Mouse (Mus musculus): Measurements from ENCODE around the gene Rnf38. TPM values are rescaled to one million over a fixed set of nuclear protein-coding genes. Genes with fewer than 3 reads are reported as not detected.

Rnf38 gene
- polyA plus RNA-seq, 1 experiment from 2014 or later, result 53.9 TPM

DNA sequence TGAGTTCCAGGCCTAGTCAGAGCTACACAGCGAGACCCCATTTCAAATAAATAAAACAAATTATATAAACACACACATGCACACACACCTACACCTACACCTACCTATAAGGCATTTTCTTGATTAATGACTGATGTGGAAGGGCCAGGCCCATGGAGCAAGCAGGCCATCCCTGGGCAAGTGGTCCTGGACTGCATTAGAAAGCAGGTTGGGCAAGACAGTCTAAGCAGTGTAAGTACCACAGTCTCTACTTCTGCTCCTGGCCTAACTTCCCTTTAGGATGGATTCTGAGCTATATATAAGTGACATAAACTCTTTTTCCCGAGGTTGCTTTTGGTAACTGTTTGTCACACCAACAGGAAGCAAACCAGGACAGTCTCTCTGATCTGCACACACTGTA lies 70.6 kb downstream of the Rnf38 start:
- Histone ChIP-seq H3K9me3 (no peaks in the 10 kb centered on the region), H3K4me2 (replicated peaks) (no peak overlapping the region), H3K27me3 (replicated peaks) (no peaks in the 10 kb centered on the region), H3K36me3 (peaks cover 4% of the 10 kb centered on the region; the same call in 1 of the 2 replicates), H3K4me3 (no peak overlapping the region), H3K9ac (no peak overlapping the region), H3K27ac (no peak overlapping the region), H3K4me1 (peaks cover 44% of the 10 kb centered on the region)
- no peak for ATAC-seq (ENCODE audit: low FRiP score, low read depth)
- 75% methylated on average over 2 of the region's 2 CpGs for WGBS

DNA sequence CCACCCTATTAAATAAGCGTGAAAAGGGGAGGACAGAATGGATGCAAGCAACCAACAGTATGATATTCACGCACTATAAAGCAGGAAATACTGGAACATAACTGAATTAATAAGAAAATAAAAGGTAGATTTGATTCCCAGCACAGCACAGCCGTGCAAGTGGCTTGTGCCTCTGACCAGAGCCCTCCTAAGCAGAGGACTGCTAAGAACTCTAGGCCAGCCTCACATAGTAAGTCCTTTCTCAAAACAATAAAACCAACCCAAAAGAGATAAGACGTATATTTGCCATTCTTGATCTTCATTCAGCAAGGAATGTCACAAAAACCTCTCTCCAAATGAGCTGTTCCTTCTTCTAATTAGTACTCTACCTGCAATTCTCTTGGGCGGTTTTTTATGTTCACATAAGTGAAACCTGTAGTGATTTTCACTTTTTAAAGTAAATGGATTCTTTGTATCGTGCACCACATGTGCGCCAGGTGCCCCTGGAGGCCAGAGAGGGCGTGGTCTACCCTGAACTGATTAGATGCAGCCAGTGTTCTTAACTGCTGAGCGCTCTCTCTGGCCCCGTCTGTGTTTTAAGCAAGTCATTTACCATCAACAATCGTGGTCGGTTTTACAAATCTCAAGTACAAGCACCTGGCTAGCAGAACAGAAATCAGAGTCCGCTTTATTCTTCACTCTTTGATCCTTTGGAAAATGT lies 72.4 kb downstream of the Rnf38 start:
- Histone ChIP-seq H3K27me3 (replicated peaks) (no peaks in the 10 kb centered on the region), H3K9me3 (no peaks in the 10 kb centered on the region), H3K9ac (no peak overlapping the region), H3K36me3 (peaks cover 7% of the 10 kb centered on the region; the same call in 1 of the 2 replicates), H3K4me2 (replicated peaks) (no peak overlapping the region), H3K27ac (no peak overlapping the region), H3K4me3 (no peak overlapping the region), H3K4me1 (peaks cover 41% of the 10 kb centered on the region)
- ATAC-seq (ENCODE audit: low FRiP score, low read depth), result no peak
- 64% methylated on average over 13 of the region's 13 CpGs for WGBS

GRCm38 (mm10) chr4:44159839-44160238 lies 73.8 kb downstream of the Rnf38 start:
- Histone ChIP-seq H3K9me3 (no peaks in the 10 kb centered on the region), H3K4me3 (no peak overlapping the region), H3K27me3 (replicated peaks) (no peaks in the 10 kb centered on the region), H3K36me3 (peaks cover 7% of the 10 kb centered on the region; the same call in 1 of the 2 replicates), H3K9ac (no peak overlapping the region), H3K27ac (no peak overlapping the region), H3K4me2 (replicated peaks) (no peak overlapping the region), H3K4me1 (peaks cover 29% of the 10 kb centered on the region)
- no peak for ATAC-seq (ENCODE audit: low FRiP score, low read depth)
- 88% methylated on average over 8 of the region's 8 CpGs for WGBS

DNA sequence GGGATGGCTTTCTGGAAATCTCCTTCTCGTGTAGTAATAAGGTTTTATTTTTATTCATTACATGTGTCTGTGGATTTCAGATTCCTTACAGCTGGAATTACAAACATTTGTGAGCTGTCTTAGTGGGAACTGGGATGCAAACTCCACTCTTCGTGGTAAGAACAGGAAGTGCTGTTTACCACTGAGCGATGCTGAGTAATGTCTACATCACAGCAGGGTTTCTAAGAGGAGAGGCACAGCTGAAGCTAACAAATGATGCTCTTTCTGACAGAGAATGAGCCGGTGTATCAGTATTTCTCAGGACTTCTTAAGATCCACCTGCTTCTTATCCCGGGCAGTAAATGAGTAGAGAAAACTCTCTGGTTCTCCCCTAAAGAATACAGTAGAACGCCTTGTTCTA lies 77.1 kb downstream of the Rnf38 start:
- no peak overlapping the region for H3K9ac ChIP-seq
- no peaks in the 10 kb centered on the region for H3K27me3 ChIP-seq (replicated peaks)
- peaks cover 13% of the 10 kb centered on the region for H3K36me3 ChIP-seq
- H3K4me1 ChIP-seq, result peaks cover 7% of the 10 kb centered on the region; the same call in 1 of the 2 replicates
- 73% methylated on average over 6 of the region's 6 CpGs for WGBS
- H3K4me3 ChIP-seq, result no peak overlapping the region
- H3K27ac ChIP-seq, result no peak overlapping the region
- no peak overlapping the region for H3K4me2 ChIP-seq (replicated peaks)
- no peaks in the 10 kb centered on the region for H3K9me3 ChIP-seq
- ATAC-seq (ENCODE audit: low FRiP score, low read depth), result no peak

DNA sequence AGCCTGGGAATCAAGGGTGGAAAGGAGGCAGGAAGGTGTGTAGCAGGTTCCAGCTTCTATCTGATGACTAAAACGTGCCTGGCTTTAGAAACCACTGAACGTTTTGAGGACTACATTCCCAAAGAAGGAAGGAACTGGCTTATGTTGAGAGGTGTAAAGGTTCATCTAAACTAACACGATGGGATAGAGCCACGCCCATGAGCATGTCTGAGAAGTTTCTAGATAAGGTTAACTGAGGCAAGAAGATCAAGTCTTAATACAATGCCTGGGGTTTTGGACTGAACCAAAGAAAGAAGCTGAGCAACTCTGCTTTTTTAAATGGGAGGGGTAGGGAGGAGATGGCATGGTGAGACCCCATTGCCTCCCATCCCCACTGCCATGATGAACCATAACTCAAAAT lies 78.7 kb downstream of the Rnf38 start:
- no peak overlapping the region for H3K4me3 ChIP-seq
- no peak overlapping the region for H3K27ac ChIP-seq
- peaks cover 24% of the 10 kb centered on the region for H3K36me3 ChIP-seq
- H3K4me1 ChIP-seq, result no peaks in the 10 kb centered on the region
- no peak overlapping the region for H3K9ac ChIP-seq
- H3K4me2 ChIP-seq (replicated peaks), result no peak overlapping the region
- WGBS, result 91% methylated on average over 4 of the region's 4 CpGs
- no peak for ATAC-seq (ENCODE audit: low FRiP score, low read depth)
- no peaks in the 10 kb centered on the region for H3K9me3 ChIP-seq
- no peaks in the 10 kb centered on the region for H3K27me3 ChIP-seq (replicated peaks)

DNA sequence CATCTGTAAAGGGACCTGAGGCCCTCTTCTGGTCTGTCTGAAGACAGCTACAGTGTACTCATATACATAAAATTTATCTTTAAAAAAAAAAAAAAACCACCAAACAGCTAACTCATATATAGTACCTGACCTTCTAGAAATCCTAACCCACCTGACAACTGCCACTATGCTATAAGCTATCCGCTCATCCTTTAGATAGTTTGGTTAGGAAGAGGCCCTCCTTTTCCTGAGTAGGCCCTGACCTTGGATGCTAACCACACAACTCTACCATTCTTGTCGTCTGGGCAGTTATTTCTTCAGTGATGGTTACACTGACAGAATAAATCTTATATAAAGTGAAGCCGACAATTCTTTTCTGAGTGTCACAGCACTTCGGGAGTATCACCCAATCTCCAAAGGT lies 80.7 kb downstream of the Rnf38 start:
- H3K36me3 ChIP-seq, result peaks cover 32% of the 10 kb centered on the region
- no peak overlapping the region for H3K4me3 ChIP-seq
- 89% methylated on average over 4 of the region's 4 CpGs for WGBS
- no peak overlapping the region for H3K27ac ChIP-seq
- no peaks in the 10 kb centered on the region for H3K4me1 ChIP-seq
- H3K4me2 ChIP-seq (replicated peaks), result no peak overlapping the region
- ATAC-seq (ENCODE audit: low FRiP score, low read depth), result no peak
- H3K9me3 ChIP-seq, result no peaks in the 10 kb centered on the region
- no peak overlapping the region for H3K9ac ChIP-seq
- H3K27me3 ChIP-seq (replicated peaks), result no peaks in the 10 kb centered on the region

GRCm38 (mm10) chr4:44126805-44127204 lies 106.8 kb downstream of the Rnf38 start:
- Histone ChIP-seq H3K4me3 (no peak overlapping the region), H3K36me3 (peaks cover 68% of the 10 kb centered on the region), H3K27me3 (replicated peaks) (no peaks in the 10 kb centered on the region), H3K27ac (no peak overlapping the region), H3K9me3 (no peaks in the 10 kb centered on the region), H3K9ac (no peak overlapping the region), H3K4me2 (replicated peaks) (no peak overlapping the region), H3K4me1 (no peaks in the 10 kb centered on the region)
- WGBS, result 95% methylated on average over 12 of the region's 12 CpGs
- no peak for ATAC-seq (ENCODE audit: low FRiP score, low read depth)

DNA sequence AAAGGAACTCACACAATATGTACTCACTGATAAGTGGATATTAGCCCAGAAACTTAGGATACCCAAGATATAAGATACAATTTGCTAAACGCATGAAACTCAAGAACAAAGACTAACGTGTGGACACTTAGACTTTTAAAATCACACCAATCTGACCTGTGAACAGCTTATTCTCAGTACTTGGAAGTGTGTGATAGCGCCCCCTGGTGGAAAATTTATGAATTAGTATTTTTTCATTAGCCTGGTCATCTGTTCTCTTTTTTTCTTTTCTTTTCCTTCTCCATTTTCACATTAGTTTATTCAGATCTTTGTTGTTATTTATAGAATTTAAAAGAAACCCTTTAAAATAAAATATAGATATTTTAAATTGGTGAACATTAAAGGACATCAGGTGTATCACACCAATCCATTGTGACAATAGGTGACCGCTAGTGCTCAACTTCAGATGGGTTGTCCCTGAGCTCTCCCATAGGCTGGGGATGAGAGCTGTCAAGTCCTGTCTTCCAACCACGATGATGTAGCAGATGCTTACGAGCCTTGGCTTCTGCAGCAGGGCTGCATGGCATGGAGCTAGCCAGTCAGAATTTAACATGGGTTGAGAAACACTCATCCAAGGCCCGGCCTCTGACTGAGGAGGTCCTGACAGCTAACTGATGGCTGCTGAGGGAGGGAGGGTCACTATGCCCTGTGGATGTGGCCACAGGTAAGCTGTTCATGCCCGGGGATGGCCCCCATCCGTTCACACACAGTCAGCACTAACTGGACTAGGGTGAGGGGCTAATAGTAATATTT lies 114.0 kb downstream of the Rnf38 start:
- Histone ChIP-seq H3K4me2 (replicated peaks) (no peak overlapping the region), H3K36me3 (peaks cover 8% of the 10 kb centered on the region; the same call in 1 of the 2 replicates), H3K9ac (no peak overlapping the region), H3K27me3 (replicated peaks) (no peaks in the 10 kb centered on the region), H3K4me1 (no peaks in the 10 kb centered on the region), H3K9me3 (no peaks in the 10 kb centered on the region), H3K27ac (no peak overlapping the region), H3K4me3 (no peak overlapping the region)
- no peak for ATAC-seq (ENCODE audit: low FRiP score, low read depth)
- WGBS, result 54% methylated on average over 9 of the region's 9 CpGs

DNA sequence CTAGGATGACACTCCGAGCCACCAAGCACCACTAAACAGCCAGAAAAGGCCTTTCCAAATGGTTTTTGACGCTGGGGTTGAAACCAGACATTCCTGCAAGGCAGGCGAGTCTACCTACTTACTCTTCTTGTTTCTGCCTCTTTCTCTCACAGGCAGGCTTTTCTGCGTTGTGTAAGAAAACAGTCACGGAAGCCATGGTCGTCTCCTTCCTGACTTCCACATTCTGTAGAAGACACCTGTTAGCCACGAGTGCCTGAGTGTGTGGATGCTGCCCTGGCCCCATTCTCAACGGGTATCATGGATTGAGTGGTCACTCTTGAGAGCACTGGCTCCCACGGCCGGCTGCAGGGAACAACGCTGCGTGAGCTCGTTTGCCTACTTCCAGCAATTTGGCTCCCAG lies 118.5 kb downstream of the Rnf38 start:
- no peak for ATAC-seq (ENCODE audit: low FRiP score, low read depth)

DNA sequence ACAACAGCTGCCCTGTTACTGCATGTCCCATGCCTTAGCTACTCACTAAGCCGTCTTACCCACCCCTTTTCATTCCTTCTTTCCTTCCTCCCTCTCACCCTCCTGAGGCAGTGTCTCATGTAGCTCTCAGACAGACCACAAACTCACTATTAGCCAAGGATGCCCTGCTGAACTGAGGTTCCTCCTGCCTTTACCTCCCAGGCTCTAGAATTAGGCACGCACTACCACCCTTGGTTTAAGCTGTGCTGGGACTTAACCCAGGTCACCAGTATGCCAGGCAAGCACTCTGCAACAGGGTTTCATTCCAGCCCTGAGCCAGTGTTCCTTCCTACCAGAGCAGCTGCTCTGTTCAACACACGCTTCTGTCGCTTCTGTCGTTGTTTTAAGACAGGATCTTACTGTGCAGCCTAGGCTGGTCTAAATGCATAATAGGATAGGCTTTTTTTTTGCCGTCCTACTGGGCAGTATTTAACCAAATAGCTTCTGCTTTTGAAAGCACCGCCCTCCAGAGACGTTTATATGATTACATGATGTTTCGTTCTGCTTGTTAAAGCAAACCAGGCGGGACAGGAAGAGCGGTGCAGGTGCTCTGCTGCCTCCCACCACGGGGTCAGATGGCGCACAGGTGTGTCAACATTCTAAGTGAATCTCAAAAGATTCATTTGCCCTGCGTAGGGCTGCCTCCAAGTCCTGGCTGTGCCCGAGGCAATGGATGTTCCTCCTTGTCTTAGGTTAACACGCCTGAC lies 120.0 kb downstream of the Rnf38 start:
- no peak overlapping the region for H3K9ac ChIP-seq
- H3K27ac ChIP-seq, result no peak overlapping the region
- no peaks in the 10 kb centered on the region for H3K27me3 ChIP-seq (replicated peaks)
- H3K4me1 ChIP-seq, result no peaks in the 10 kb centered on the region
- H3K4me3 ChIP-seq, result no peak overlapping the region
- H3K9me3 ChIP-seq, result no peaks in the 10 kb centered on the region
- WGBS, result 47% methylated on average over 16 of the region's 16 CpGs
- H3K4me2 ChIP-seq (replicated peaks), result no peak overlapping the region
- ATAC-seq (ENCODE audit: low FRiP score, low read depth), result no peak
- no peaks in the 10 kb centered on the region for H3K36me3 ChIP-seq

More for the DNA sequence above, 118.5 kb downstream of the Rnf38 start:
- Histone ChIP-seq H3K9me3 (no peaks in the 10 kb centered on the region), H3K36me3 (no peaks in the 10 kb centered on the region), H3K4me3 (no peak overlapping the region), H3K4me1 (no peaks in the 10 kb centered on the region), H3K9ac (no peak overlapping the region), H3K4me2 (replicated peaks) (no peak overlapping the region), H3K27ac (no peak overlapping the region), H3K27me3 (replicated peaks) (no peaks in the 10 kb centered on the region)
- 87% methylated on average over 13 of the region's 13 CpGs for WGBS

DNA sequence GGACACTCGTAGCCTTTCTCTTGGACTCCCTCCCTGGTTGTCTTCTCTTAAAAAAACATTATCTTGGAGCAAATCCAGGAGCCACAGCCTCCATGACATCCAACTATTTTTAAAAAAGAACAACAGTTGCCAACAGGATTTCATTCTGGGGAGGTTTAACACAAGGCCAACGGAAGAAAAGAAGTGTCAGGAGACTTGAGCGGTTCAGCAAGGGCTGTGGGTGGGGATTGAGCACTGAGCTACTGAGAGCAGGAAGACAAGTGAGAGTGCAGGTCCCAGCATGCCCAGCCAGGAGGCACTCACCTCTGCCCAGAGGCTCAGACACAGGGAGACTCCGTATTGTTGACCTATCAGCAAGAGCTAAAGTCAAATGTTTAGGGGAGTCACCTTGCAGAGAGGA lies 120.8 kb downstream of the Rnf38 start:
- H3K4me1 ChIP-seq, result no peaks in the 10 kb centered on the region
- H3K27ac ChIP-seq, result no peak overlapping the region
- H3K4me2 ChIP-seq (replicated peaks), result no peak overlapping the region
- H3K9me3 ChIP-seq, result no peaks in the 10 kb centered on the region
- H3K27me3 ChIP-seq (replicated peaks), result no peaks in the 10 kb centered on the region
- no peaks in the 10 kb centered on the region for H3K36me3 ChIP-seq
- no peak overlapping the region for H3K9ac ChIP-seq
- H3K4me3 ChIP-seq, result no peak overlapping the region
- no peak for ATAC-seq (ENCODE audit: low FRiP score, low read depth)
- 34% methylated on average over 4 of the region's 4 CpGs for WGBS

DNA sequence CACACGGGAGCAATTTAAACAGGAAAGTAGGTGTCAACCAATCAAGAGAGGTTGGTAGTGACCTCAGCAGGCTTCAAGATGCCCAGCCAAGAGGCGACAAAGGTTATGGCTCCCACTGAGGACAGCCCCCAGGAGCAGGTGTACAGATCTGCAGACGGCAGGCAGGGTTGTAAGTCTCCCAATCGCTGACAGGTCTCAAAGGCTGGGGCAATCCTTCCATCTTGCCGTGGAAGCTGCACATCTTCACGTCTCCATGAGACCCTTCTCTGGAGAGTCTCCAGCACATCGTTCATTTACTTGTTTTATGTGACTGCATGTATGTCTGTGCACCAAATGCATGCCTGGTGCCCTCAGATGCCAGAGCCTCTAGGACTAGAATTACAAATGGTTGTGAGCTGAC lies 122.8 kb downstream of the Rnf38 start:
- no peak overlapping the region for H3K4me2 ChIP-seq (replicated peaks)
- no peak overlapping the region for H3K9ac ChIP-seq
- no peaks in the 10 kb centered on the region for H3K4me1 ChIP-seq
- no peak for ATAC-seq (ENCODE audit: low FRiP score, low read depth)
- 56% methylated on average over 7 of the region's 7 CpGs for WGBS
- H3K9me3 ChIP-seq, result no peaks in the 10 kb centered on the region
- H3K27me3 ChIP-seq (replicated peaks), result no peaks in the 10 kb centered on the region
- no peak overlapping the region for H3K4me3 ChIP-seq
- H3K27ac ChIP-seq, result no peak overlapping the region
- no peaks in the 10 kb centered on the region for H3K36me3 ChIP-seq
